Mouse (Mus musculus): Measurements from ENCODE around the gene B3gat1. TPM values are rescaled to one million over a fixed set of nuclear protein-coding genes. Genes with fewer than 3 reads are reported as not detected.

B3gat1 gene
- polyA plus RNA-seq, 1 experiment, result 0.05 TPM

DNA sequence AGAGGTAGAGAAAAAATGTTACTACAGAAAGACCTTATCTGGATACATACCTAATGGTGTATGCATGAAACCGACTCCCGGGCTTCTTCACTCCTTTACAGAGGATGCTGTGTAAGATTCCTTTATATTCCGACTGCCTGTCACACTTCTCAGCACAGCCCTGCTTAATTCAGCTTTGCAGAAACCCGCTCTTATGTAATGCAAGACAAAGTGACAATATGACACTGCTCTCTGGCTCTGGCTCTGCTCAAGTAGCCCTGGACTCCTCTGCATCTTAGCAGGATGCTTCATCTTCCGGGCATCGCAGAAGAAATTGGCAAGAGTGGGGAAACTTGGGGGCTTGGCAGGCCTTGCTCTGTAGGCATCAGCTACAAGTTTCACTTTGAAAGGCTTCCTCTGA is 28.9 kb downstream of the B3gat1 start:
- no peak overlapping the region for H3K27ac ChIP-seq (ENCODE audit: control insufficient read depth, insufficient read depth, low read length)
- TF ChIP-seq POLR2A (IDR thresholded peaks at IDR 0.05; ENCODE audit: control insufficient read depth, extremely low read depth, insufficient read depth, low read length, poor library complexity) (no peak), CTCF (IDR thresholded peaks at IDR 0.05; ENCODE audit: borderline replicate concordance, control insufficient read depth, extremely low read depth, insufficient read depth, low read length, poor library complexity) (no peak)
- 91% methylated on average over 6 of the region's 6 CpGs for WGBS
- no peak for DNase-seq
- no peaks in the 10 kb centered on the region for H3K4me1 ChIP-seq (replicated peaks; ENCODE audit: control insufficient read depth, insufficient read depth, low read length)
- no peak overlapping the region for H3K4me3 ChIP-seq (ENCODE audit: control insufficient read depth, insufficient read depth, low read length)
- H3K36me3 ChIP-seq (ENCODE audit: control insufficient read depth, insufficient read depth, low read length), result no peaks in the 10 kb centered on the region
- H3K27me3 ChIP-seq (ENCODE audit: control insufficient read depth, insufficient read depth, low read length), result no peaks in the 10 kb centered on the region; the same call in 1 of the 2 replicates

DNA sequence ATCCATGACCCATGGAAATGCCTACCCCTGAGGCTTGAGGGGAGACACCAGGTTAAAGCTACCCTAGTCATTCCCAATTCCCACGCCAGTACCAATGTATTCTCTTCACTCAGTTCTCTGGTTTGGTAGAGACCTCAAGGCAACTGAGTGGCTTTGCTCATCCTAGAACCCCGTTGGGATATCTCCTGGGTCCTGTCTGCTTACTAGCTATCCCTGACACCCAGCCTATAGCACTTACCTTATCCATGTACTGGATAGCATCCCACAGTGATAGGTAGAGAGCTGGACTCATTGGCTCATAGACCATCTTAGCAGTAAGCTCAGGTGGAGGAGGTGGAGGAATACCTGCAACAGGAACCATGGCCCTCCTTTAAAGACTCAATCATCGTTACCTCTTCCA is 34.7 kb downstream of the B3gat1 start:
- no peak for DNase-seq
- Histone ChIP-seq H3K27ac (ENCODE audit: control insufficient read depth, insufficient read depth, low read length) (no peak overlapping the region), H3K4me3 (ENCODE audit: control insufficient read depth, insufficient read depth, low read length) (no peak overlapping the region), H3K27me3 (ENCODE audit: control insufficient read depth, insufficient read depth, low read length) (no peaks in the 10 kb centered on the region; the same call in 1 of the 2 replicates), H3K36me3 (ENCODE audit: control insufficient read depth, insufficient read depth, low read length) (no peaks in the 10 kb centered on the region), H3K4me1 (replicated peaks; ENCODE audit: control insufficient read depth, insufficient read depth, low read length) (no peaks in the 10 kb centered on the region)
- WGBS, result 86% methylated on average over 3 of the region's 3 CpGs
- no peak for TF ChIP-seq POLR2A (IDR thresholded peaks at IDR 0.05; ENCODE audit: control insufficient read depth, extremely low read depth, insufficient read depth, low read length, poor library complexity)
- TF ChIP-seq CTCF (IDR thresholded peaks at IDR 0.05; ENCODE audit: borderline replicate concordance, control insufficient read depth, extremely low read depth, insufficient read depth, low read length, poor library complexity), result no peak

GRCm38 (mm10) chr9:26775700-26776099 is 42.2 kb downstream of the B3gat1 start:
- Histone ChIP-seq H3K27me3 (ENCODE audit: control insufficient read depth, insufficient read depth, low read length) (no peaks in the 10 kb centered on the region), H3K27ac (ENCODE audit: control insufficient read depth, insufficient read depth, low read length) (no peak overlapping the region), H3K4me1 (replicated peaks; ENCODE audit: control insufficient read depth, insufficient read depth, low read length) (no peaks in the 10 kb centered on the region), H3K4me3 (ENCODE audit: control insufficient read depth, insufficient read depth, low read length) (no peak overlapping the region), H3K36me3 (ENCODE audit: control insufficient read depth, insufficient read depth, low read length) (no peaks in the 10 kb centered on the region)
- DNase-seq, result no peak
- TF ChIP-seq POLR2A (IDR thresholded peaks at IDR 0.05; ENCODE audit: control insufficient read depth, extremely low read depth, insufficient read depth, low read length, poor library complexity) (no peak), CTCF (IDR thresholded peaks at IDR 0.05; ENCODE audit: borderline replicate concordance, control insufficient read depth, extremely low read depth, insufficient read depth, low read length, poor library complexity) (no peak)
- WGBS, result 84% methylated on average over 2 of the region's 2 CpGs

DNA sequence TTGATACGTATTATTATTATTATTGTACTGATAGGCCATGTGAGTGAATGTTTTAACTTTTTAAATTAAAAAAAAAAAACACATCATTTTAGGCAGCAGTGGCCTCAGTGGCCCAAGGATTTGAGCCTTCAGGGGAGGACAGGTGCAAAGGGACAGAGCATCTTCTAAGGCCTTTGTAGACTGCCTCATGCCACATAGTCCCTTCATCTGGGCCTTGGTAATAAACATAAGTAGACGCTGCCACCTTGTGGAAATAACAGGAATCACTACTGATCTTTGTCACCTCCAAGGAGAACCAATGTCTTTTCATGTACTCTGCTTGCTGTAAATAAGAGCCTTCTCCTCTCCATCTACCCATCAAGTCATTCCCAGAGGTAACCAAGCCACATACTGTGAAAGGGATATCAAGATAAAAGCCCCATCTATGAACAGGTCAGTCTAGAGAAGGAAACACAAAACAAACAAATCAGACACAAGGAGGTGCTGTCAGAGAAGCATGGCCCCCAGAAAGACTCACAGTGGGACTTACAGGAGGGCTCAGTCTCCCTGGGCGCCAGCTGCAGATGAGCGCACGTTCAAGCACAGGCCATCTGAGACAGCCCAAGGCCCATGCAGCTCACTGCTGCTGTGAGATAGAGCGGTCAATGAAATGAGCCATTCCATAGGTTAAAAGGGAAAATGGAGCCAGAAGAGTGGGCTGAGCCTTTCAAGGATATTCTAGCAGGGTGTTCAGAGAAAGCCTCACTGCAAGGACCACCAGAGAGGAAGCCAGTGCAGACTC is 42.8 kb downstream of the B3gat1 start:
- Histone ChIP-seq H3K4me1 (replicated peaks; ENCODE audit: control insufficient read depth, insufficient read depth, low read length) (no peaks in the 10 kb centered on the region), H3K36me3 (ENCODE audit: control insufficient read depth, insufficient read depth, low read length) (no peaks in the 10 kb centered on the region), H3K27me3 (ENCODE audit: control insufficient read depth, insufficient read depth, low read length) (no peaks in the 10 kb centered on the region), H3K4me3 (ENCODE audit: control insufficient read depth, insufficient read depth, low read length) (no peak overlapping the region), H3K27ac (ENCODE audit: control insufficient read depth, insufficient read depth, low read length) (no peak overlapping the region)
- 71% methylated on average over 6 of the region's 6 CpGs for WGBS
- TF ChIP-seq POLR2A (IDR thresholded peaks at IDR 0.05; ENCODE audit: control insufficient read depth, extremely low read depth, insufficient read depth, low read length, poor library complexity) (no peak), CTCF (IDR thresholded peaks at IDR 0.05; ENCODE audit: borderline replicate concordance, control insufficient read depth, extremely low read depth, insufficient read depth, low read length, poor library complexity) (no peak)
- DNase-seq, result no peak

DNA sequence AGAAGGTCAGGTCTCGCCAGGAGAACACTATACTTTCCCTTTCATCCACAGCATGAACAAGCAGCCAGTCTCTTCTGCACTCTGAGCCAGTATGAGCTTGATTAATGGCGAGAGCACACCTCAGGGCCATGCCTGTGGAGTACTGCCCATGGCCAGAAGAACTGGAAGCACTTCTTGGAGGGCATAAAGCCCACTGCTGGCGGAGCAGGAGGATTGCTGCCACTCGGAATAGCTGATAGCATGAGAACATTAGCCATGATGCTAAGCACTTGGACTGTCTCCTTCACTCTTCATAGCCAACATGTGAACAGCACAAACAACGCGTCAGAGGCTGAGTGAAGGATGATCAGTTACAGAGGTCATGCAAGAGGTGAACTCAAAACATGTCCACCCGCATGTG is 44.9 kb downstream of the B3gat1 start:
- H3K27me3 ChIP-seq (ENCODE audit: control insufficient read depth, insufficient read depth, low read length), result no peaks in the 10 kb centered on the region
- H3K27ac ChIP-seq (ENCODE audit: control insufficient read depth, insufficient read depth, low read length), result no peak overlapping the region
- WGBS, result 89% methylated on average over 7 of the region's 7 CpGs
- no peaks in the 10 kb centered on the region for H3K36me3 ChIP-seq (ENCODE audit: control insufficient read depth, insufficient read depth, low read length)
- H3K4me1 ChIP-seq (replicated peaks; ENCODE audit: control insufficient read depth, insufficient read depth, low read length), result no peaks in the 10 kb centered on the region
- TF ChIP-seq POLR2A (IDR thresholded peaks at IDR 0.05; ENCODE audit: control insufficient read depth, extremely low read depth, insufficient read depth, low read length, poor library complexity) (no peak), CTCF (IDR thresholded peaks at IDR 0.05; ENCODE audit: borderline replicate concordance, control insufficient read depth, extremely low read depth, insufficient read depth, low read length, poor library complexity) (no peak)
- no peak overlapping the region for H3K4me3 ChIP-seq (ENCODE audit: control insufficient read depth, insufficient read depth, low read length)
- no peak for DNase-seq

DNA sequence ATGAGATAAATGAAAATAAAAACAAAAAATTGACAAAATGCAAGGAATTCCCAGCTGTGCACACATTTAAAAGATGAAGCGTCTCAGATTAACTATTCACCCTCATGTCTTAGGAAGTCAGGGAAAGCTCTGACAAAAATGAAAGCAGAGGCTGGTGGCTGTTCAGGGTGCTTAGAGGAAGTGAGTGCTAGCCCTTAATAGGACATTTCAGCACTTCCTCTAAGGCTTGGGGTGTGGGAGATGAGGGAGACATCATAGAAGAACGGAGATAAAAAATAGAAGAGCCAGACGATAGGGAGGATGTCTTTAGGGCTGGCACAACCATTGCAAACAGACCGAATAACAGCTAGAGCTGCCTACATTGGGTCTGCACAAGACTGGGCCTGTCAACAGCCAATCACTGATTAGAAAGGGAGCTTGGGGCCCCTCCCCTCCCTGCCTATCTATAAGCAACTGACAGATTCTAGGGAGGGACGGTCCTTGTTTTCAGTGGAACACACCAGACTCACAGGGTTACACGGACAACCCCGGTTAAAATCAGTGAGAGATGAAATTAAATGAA is 50.0 kb downstream of the B3gat1 start:
- 46% methylated on average over 7 of the region's 7 CpGs for WGBS
- TF ChIP-seq POLR2A (IDR thresholded peaks at IDR 0.05; ENCODE audit: control insufficient read depth, extremely low read depth, insufficient read depth, low read length, poor library complexity) (no peak), CTCF (IDR thresholded peaks at IDR 0.05; ENCODE audit: borderline replicate concordance, control insufficient read depth, extremely low read depth, insufficient read depth, low read length, poor library complexity) (no peak)
- H3K4me3 ChIP-seq (ENCODE audit: control insufficient read depth, insufficient read depth, low read length), result no peak overlapping the region
- H3K27ac ChIP-seq (ENCODE audit: control insufficient read depth, insufficient read depth, low read length), result no peak overlapping the region
- no peaks in the 10 kb centered on the region for H3K4me1 ChIP-seq (replicated peaks; ENCODE audit: control insufficient read depth, insufficient read depth, low read length)
- no peaks in the 10 kb centered on the region for H3K36me3 ChIP-seq (ENCODE audit: control insufficient read depth, insufficient read depth, low read length)
- no peak for DNase-seq
- H3K27me3 ChIP-seq (ENCODE audit: control insufficient read depth, insufficient read depth, low read length), result no peaks in the 10 kb centered on the region

Measured in thymus, adult 2 months (tissue).